Mouse (Mus musculus) spleen, adult 2 months (tissue): ENCODE data around the gene Wfs1. TPM values are rescaled to one million over a fixed set of nuclear protein-coding genes. Genes with fewer than 3 reads are reported as not detected.

Experiments used
- DNase-seq, 2 experiments: peaks; one replicate each; pipeline versions ENCODE4 v3.0.0 to v3.0.0-alpha.2; 2012 to 2021; ENCODE audit warnings: low spot score in 2 of 2, low read depth in 1 of 2
- H3K27ac ChIP-seq: fragments of 200-500 bp; 2 replicates; pipeline ENCODE4 v1.5.1; 2012; ENCODE audit warnings: low read length, inconsistent platforms; ENCODE audit not compliant: insufficient read depth
- H3K27me3 ChIP-seq: fragments of 200-500 bp; 2 replicates; pipeline ENCODE4 v1.6.1; 2012; ENCODE audit warnings: mild to moderate bottlenecking, moderate library complexity, low read length, inconsistent platforms; ENCODE audit not compliant: control insufficient read depth, insufficient read depth
- H3K36me3 ChIP-seq: fragments of 200-500 bp; 2 replicates; pipeline ENCODE4 v1.6.1; 2012; ENCODE audit warnings: mild to moderate bottlenecking, low read length, inconsistent platforms; ENCODE audit not compliant: control insufficient read depth, insufficient read depth
- H3K4me1 ChIP-seq: fragments of 200-500 bp; 2 replicates; pipeline ENCODE4 v1.6.1; 2011; ENCODE audit warnings: inconsistent platforms; ENCODE audit not compliant: control insufficient read depth, insufficient read depth, insufficient read length
- H3K4me3 ChIP-seq: fragments of 200-500 bp; 2 replicates; pipeline ENCODE4 v1.5.1; 2011; ENCODE audit warnings: mild to moderate bottlenecking, inconsistent platforms; ENCODE audit not compliant: insufficient read depth, insufficient read length; ENCODE audit errors: extremely low read depth
- CTCF ChIP-seq: fragments of 200-500 bp; IDR thresholded peaks from 2 replicates; pipeline ENCODE4 v1.5.1; 2011; ENCODE audit warnings: mild to moderate bottlenecking, inconsistent platforms; ENCODE audit not compliant: insufficient read depth, insufficient read length, insufficient replicate concordance; ENCODE audit errors: extremely low read depth
- POLR2A ChIP-seq: fragments of 200-500 bp; IDR thresholded peaks from 2 replicates; pipeline ENCODE4 v1.6.1; 2011; ENCODE audit warnings: low read depth, low read length, inconsistent platforms
- WGBS: fragments of 180-500 bp; shearing (Covaris S2); methylation state at CpG from one replicate; pipeline ENCODE4 v1.1.7; 2018; 5-methylcytosine and 5-hydroxymethylcytosine counted together
- polyA plus RNA-seq: library from polyadenylated mRNA; depleted of rRNA; stranded (reverse); fragments of >200 nt; gene quantifications from 2 replicates; pipeline ENCODE4 v1.2.3, GENCODE M21; 2012

The Wfs1 gene
- polyA plus RNA-seq, 1 experiment = 7.2 TPM

DNA sequence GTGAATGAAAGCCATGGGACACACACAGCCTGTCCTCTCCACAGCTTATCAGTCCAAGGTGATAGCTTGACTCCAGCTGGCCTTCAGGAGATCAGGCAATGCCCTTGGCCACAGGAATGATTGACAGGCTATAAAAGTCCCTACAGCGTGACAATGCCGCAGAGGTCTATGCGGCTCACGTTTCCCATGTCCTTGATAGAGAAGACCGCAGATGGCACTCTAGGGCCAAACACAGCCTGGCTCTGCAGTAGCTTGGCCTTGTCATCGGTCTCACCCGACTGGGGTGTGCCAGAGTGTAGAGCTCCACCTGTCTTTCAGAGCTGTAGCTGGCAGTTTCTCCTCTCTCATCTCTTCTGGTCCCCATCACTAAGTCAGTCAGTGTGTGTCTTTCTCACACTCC is 52.5 kb downstream of the Wfs1 start:
- Histone ChIP-seq H3K4me3 (no peak overlapping the region), H3K27ac (no peak overlapping the region), H3K27me3 (no peaks in the 10 kb centered on the region), H3K36me3 (no peaks in the 10 kb centered on the region), H3K4me1 (no peaks in the 10 kb centered on the region)
- DNase-seq = no peak
- TF ChIP-seq POLR2A = no peak
- no peak for TF ChIP-seq CTCF
- WGBS = 70% methylated on average over 7 of the region's 7 CpGs

- H3K4me3 ChIP-seq = no peak overlapping the region
- DNase-seq = no peak
- WGBS = 68% methylated on average over 17 of the region's 17 CpGs
- no peaks in the 10 kb centered on the region for H3K36me3 ChIP-seq
- no peak overlapping the region for H3K27ac ChIP-seq
- H3K27me3 ChIP-seq = no peaks in the 10 kb centered on the region
- TF ChIP-seq CTCF (no peak), POLR2A (no peak)
- no peaks in the 10 kb centered on the region for H3K4me1 ChIP-seq
Observed at GRCm38 (mm10) chr5:36935486-36936473, 53.2 kb downstream of the Wfs1 start.

DNA sequence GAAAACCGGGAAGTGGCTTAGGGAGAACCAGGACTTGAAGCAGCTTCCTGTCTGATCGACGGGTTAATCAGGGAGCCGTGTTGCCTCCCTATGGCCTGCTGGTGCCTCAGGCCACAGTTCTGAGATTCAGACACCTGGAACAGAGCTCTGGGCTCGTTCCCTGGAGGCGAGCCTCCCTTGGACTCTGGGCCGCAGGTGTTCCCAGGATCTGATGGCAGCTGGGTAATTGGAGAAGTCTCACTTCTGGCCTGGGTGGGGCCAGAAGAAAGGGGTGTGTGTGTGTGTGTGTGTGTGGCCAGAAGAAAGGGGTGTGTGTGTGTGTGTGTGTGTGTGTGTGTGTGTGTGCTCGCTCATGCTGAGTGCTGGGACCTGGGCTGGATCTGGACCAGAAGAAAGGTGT is 55.6 kb downstream of the Wfs1 start:
- no peak for TF ChIP-seq CTCF
- TF ChIP-seq POLR2A = no peak
- no peaks in the 10 kb centered on the region for H3K4me1 ChIP-seq
- no peak overlapping the region for H3K27ac ChIP-seq
- DNase-seq = no peak
- WGBS = 60% methylated on average over 8 of the region's 8 CpGs
- no peaks in the 10 kb centered on the region for H3K36me3 ChIP-seq
- no peak overlapping the region for H3K4me3 ChIP-seq
- no peaks in the 10 kb centered on the region for H3K27me3 ChIP-seq

DNA sequence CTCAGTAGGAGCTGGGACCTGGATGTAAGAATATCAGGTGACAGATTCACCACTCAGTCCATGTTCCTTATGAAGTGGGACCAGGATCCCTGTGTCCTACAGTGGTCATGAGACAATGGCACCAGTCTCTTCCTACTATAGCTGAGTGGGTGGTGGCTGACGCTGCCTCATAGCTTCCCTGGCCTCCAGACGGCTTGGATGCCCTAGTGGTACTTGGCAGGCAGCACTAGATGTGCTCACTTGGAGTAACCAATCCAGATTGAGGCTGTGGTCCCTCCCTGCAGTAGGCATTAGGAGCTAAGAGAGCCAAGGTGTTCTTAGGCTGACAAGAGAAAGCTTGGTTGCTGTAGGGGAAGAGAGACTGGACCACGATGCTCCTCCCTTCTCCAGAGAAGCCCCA is 59.6 kb downstream of the Wfs1 start:
- TF ChIP-seq CTCF (no peak), POLR2A (no peak)
- Histone ChIP-seq H3K27me3 (no peaks in the 10 kb centered on the region), H3K4me3 (no peak overlapping the region), H3K4me1 (no peaks in the 10 kb centered on the region), H3K27ac (no peak overlapping the region), H3K36me3 (no peaks in the 10 kb centered on the region)
- WGBS = 66% methylated on average over 3 of the region's 3 CpGs
- no peak for DNase-seq

DNA sequence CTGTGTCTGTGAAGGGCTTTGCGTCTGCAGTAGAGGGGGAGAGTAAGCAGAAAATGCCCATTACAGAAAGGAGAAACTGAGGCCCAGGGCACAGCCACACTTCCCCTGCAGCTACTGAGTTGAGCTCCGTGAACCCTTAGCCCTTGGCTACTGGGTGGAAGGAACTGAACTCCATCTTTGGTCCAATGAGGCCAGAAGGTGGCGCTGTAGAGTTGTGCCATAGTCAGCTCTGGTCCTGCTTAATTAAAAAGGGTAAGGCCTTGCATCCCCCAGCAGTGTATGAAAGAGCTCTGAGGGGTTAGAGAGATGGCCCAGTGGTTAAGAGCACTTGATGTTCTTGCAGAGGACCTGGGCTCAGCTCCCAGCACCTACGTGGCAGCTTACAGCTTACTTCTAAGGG is 60.3 kb downstream of the Wfs1 start:
- Histone ChIP-seq H3K4me1 (no peaks in the 10 kb centered on the region), H3K36me3 (no peaks in the 10 kb centered on the region), H3K27ac (no peak overlapping the region), H3K4me3 (no peak overlapping the region), H3K27me3 (no peaks in the 10 kb centered on the region)
- DNase-seq = no peak
- TF ChIP-seq POLR2A (no peak), CTCF (no peak)
- WGBS = 54% methylated on average over 4 of the region's 4 CpGs

GRCm38 (mm10) chr5:36923826-36924700 is 64.9 kb downstream of the Wfs1 start:
- 38% methylated on average over 11 of the region's 11 CpGs for WGBS

More at GRCm38 (mm10) chr5:36923826-36924700, 64.9 kb downstream of the Wfs1 start:
- Histone ChIP-seq H3K27me3 (no peaks in the 10 kb centered on the region), H3K36me3 (no peaks in the 10 kb centered on the region), H3K4me3 (no peak overlapping the region), H3K27ac (no peak overlapping the region), H3K4me1 (no peaks in the 10 kb centered on the region)
- no peak for DNase-seq
- TF ChIP-seq POLR2A (no peak), CTCF (no peak)
